Mouse (Mus musculus) layer of hippocampus, adult 2 months (tissue): Measurements from ENCODE around the gene Upp2. TPM values are rescaled to one million over a fixed set of nuclear protein-coding genes. Genes with fewer than 3 reads are reported as not detected.

Experiments
- DNase-seq, 2 experiments: peaks; one replicate each; pipeline ENCODE4 v3.0.0; 2022; ENCODE audit warnings: low spot score in 2 of 2
- H3K27ac ChIP-seq: fragments of 200-600 bp; 2 replicates; pipeline ENCODE4 v1.8.1; 2022
- H3K4me3 ChIP-seq: fragments of 200-600 bp; 2 replicates; pipeline ENCODE4 v1.8.1; 2022; ENCODE audit warnings: mild to moderate bottlenecking
- CTCF ChIP-seq: fragments of 200-600 bp; conservative IDR thresholded peaks from 2 replicates; pipeline ENCODE4 v1.8.1; 2022; ENCODE audit warnings: antibody characterized with exemption, mild to moderate bottlenecking, moderate library complexity
- total RNA-seq, 2 experiments: library from RNA; stranded (reverse); gene quantifications; 2 replicates each; pipeline ENCODE4 v1.2.3; 2021

Upp2 gene
- total RNA-seq, 2 experiments from 2014 or later, result 32.7 to 38.5 TPM

GRCm38 (mm10) chr2:58641761-58642555 is 74.9 kb downstream of the Upp2 start:
- TF ChIP-seq CTCF, result peak; percentile 51
- peak overlapping the region; percentile 34 for H3K4me3 ChIP-seq
- H3K27ac ChIP-seq, result peak overlapping the region; percentile 75
- DNase-seq, result peak; percentile 91 to 94

GRCm38 (mm10) chr2:58645667-58646066 is 78.6 kb downstream of the Upp2 start:
- TF ChIP-seq CTCF, result no peak
- Histone ChIP-seq H3K27ac (no peak overlapping the region), H3K4me3 (no peak overlapping the region)
- no peak for DNase-seq

- DNase-seq, result no peak
- TF ChIP-seq CTCF, result no peak
- no peak overlapping the region for H3K4me3 ChIP-seq
- H3K27ac ChIP-seq, result no peak overlapping the region
These were observed 88.1 kb downstream of the Upp2 start for GRCm38 (mm10) chr2:58655169-58655568.

- TF ChIP-seq CTCF, result no peak
- no peak for DNase-seq
- H3K4me3 ChIP-seq, result no peak overlapping the region
- no peak overlapping the region for H3K27ac ChIP-seq
These were observed 89.9 kb downstream of the Upp2 start for GRCm38 (mm10) chr2:58656959-58657358.

GRCm38 (mm10) chr2:58657855-58658254 is 90.8 kb downstream of the Upp2 start:
- no peak overlapping the region for H3K27ac ChIP-seq
- H3K4me3 ChIP-seq, result no peak overlapping the region
- no peak for DNase-seq
- TF ChIP-seq CTCF, result peak; percentile 44

- no peak for TF ChIP-seq CTCF
- Histone ChIP-seq H3K27ac (peak overlapping the region; percentile 29; the same call in 1 of the 2 replicates), H3K4me3 (no peak overlapping the region; the same call in 1 of the 2 replicates)
- DNase-seq, result no peak
These were observed 93.5 kb downstream of the Upp2 start for GRCm38 (mm10) chr2:58660591-58660990.

- DNase-seq, result no peak
- peak overlapping the region; percentile 68; the same call in 1 of the 2 replicates for H3K27ac ChIP-seq
- TF ChIP-seq CTCF, result no peak
- H3K4me3 ChIP-seq, result no peak overlapping the region
These were observed 94.0 kb downstream of the Upp2 start for GRCm38 (mm10) chr2:58661116-58661515.

GRCm38 (mm10) chr2:58662661-58663060 is 95.6 kb downstream of the Upp2 start:
- DNase-seq, result no peak
- Histone ChIP-seq H3K4me3 (no peak overlapping the region), H3K27ac (no peak overlapping the region)
- TF ChIP-seq CTCF, result no peak

GRCm38 (mm10) chr2:58663404-58664120 is 96.5 kb downstream of the Upp2 start:
- Histone ChIP-seq H3K4me3 (no peak overlapping the region), H3K27ac (no peak overlapping the region)
- no peak for DNase-seq
- no peak for TF ChIP-seq CTCF

GRCm38 (mm10) chr2:58665081-58665814 is 98.2 kb downstream of the Upp2 start:
- no peak overlapping the region for H3K4me3 ChIP-seq
- peak; percentile 31 to 69 for DNase-seq
- no peak overlapping the region for H3K27ac ChIP-seq
- peak; percentile 92 for TF ChIP-seq CTCF

GRCm38 (mm10) chr2:58667298-58667697 is 100.2 kb downstream of the Upp2 start:
- TF ChIP-seq CTCF, result no peak
- no peak overlapping the region for H3K27ac ChIP-seq
- DNase-seq, result no peak
- no peak overlapping the region for H3K4me3 ChIP-seq

GRCm38 (mm10) chr2:58667991-58668390 is 100.9 kb downstream of the Upp2 start:
- no peak overlapping the region for H3K4me3 ChIP-seq
- H3K27ac ChIP-seq, result no peak overlapping the region
- TF ChIP-seq CTCF, result peak; percentile 94
- DNase-seq, result peak; percentile 80

GRCm38 (mm10) chr2:58669114-58669513 is 102.0 kb downstream of the Upp2 start:
- Histone ChIP-seq H3K27ac (no peak overlapping the region), H3K4me3 (no peak overlapping the region)
- no peak for DNase-seq
- TF ChIP-seq CTCF, result no peak
